Mouse (Mus musculus) cortical plate, adult 2 months (tissue): ENCODE results near the gene Vps33b. TPM values are rescaled to one million over a fixed set of nuclear protein-coding genes. Genes with fewer than 3 reads are reported as not detected.
A peak's percentile ranks its signal among the peaks of the same experiment; 100 is the strongest.
"Not testable (repeated sequence)": the region's sequence is repeated elsewhere in the genome, so short reads cannot be mapped to it uniquely, and the experiment has no call there.

ENCODE experiments used
- H3K27ac ChIP-seq: fragments of 200-500 bp; 2 replicates; pipeline ENCODE4 v1.5.1; 2012; ENCODE audit warnings: low read length, control low read depth, inconsistent platforms; ENCODE audit not compliant: insufficient read depth
- H3K4me1 ChIP-seq: fragments of 200-500 bp; 2 replicates; pipeline ENCODE4 v1.6.1; 2011; ENCODE audit warnings: low read length; ENCODE audit not compliant: control insufficient read depth, insufficient read depth
- H3K4me3 ChIP-seq: fragments of 200-500 bp; 2 replicates; pipeline ENCODE4 v1.5.1; 2011; ENCODE audit warnings: mild to moderate bottlenecking, low read length, control low read depth; ENCODE audit not compliant: insufficient read depth
- CTCF ChIP-seq: fragments of 200-500 bp; IDR thresholded peaks from 2 replicates; pipeline ENCODE4 v1.5.1; 2011; ENCODE audit warnings: mild to moderate bottlenecking, control low read depth, low read length; ENCODE audit not compliant: insufficient read depth; ENCODE audit errors: extremely low read depth
- POLR2A ChIP-seq: fragments of 200-500 bp; IDR thresholded peaks from 2 replicates; pipeline ENCODE4 v1.6.1; 2011; ENCODE audit warnings: mild to moderate bottlenecking, low read length, control low read depth; ENCODE audit not compliant: insufficient read depth; ENCODE audit errors: extremely low read depth
- polyA plus RNA-seq: library from polyadenylated mRNA; depleted of rRNA; stranded (reverse); fragments of >200 nt; gene quantifications from 2 replicates; pipeline ENCODE4 v1.2.3, GENCODE M21; 2012

The Vps33b gene
- polyA plus RNA-seq, 1 experiment = 23.2 TPM

DNA sequence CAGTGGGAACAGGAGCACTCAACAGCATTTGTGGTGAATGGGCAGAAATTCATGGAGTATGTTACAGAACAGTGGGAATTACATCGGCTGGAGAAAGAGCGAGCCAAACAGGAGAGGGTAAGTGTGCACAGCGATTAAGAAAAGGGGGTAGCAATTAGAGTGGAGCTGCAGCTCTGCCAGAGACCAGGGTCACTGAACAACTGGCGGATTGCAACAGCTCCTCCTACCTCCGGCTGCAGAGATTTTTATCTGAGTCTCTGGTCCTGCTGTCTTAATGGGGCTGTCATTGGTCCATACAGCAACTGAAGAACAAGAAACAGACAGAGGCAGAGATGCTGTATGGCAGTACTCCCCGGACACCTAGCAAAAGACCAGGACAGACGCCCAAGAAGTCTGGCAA is 41.3 kb downstream of the Vps33b start:
- Histone ChIP-seq H3K27ac (no peak overlapping the region), H3K4me1 (no peaks in the 10 kb centered on the region), H3K4me3 (no peak overlapping the region)
- TF ChIP-seq POLR2A = no peak
- no peak for TF ChIP-seq CTCF

DNA sequence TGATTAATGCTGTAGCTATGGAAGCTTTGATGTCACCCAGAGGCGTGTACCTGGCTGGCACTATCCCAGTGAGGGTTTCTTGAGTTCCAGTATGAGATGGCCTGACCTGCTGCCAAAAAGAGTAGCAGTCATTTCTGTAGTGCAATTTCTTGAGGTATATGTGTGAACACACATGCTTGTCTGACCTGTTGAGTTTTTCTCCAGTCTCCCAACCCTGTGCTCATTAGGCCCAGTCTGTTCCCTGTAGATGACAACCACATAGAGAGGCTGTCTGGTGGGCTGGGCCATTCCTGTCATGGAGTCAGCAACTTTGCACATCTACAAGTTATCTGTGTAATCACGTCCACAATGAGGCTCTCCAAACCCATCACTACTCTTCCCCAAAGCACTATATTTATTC is 46.3 kb downstream of the Vps33b start:
- no peak overlapping the region for H3K27ac ChIP-seq
- no peaks in the 10 kb centered on the region for H3K4me1 ChIP-seq
- H3K4me3 ChIP-seq = no peak overlapping the region
- TF ChIP-seq CTCF = no peak
- TF ChIP-seq POLR2A = no peak

DNA sequence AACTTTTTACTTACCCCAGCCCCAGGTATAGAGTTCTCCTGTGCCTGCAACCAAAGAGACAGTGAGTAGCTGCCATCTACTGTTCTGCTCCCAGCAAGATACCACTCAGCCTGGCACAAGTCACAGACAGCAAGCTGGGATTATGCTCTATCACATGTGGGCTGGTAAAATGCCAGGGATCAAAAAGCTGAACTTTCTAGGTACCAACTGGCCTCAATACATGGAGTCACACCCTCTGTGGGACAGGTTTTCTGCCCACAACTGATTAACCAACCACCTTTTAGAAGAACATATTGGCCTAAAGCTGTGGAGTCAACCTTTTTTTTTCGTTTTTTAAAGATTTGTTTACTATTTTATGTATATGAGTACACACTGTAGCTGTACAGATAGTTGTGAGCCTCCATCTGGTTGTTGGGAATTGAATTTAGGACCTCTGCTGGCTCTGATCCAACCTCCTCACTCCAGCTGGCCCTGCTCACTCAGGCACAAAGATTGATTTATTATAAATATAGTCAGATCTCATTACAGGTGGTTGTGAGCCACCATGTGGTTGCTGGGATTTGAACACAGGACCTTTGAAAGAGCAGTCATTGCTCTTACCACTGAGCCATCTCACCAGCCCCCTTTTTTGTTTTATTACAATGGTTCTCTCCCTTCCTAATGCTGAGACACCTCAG is 48.1 kb downstream of the Vps33b start:
- TF ChIP-seq POLR2A = no peak
- TF ChIP-seq CTCF = no peak
- Histone ChIP-seq H3K27ac (no peak overlapping the region), H3K4me1 (no peaks in the 10 kb centered on the region), H3K4me3 (no peak overlapping the region)

DNA sequence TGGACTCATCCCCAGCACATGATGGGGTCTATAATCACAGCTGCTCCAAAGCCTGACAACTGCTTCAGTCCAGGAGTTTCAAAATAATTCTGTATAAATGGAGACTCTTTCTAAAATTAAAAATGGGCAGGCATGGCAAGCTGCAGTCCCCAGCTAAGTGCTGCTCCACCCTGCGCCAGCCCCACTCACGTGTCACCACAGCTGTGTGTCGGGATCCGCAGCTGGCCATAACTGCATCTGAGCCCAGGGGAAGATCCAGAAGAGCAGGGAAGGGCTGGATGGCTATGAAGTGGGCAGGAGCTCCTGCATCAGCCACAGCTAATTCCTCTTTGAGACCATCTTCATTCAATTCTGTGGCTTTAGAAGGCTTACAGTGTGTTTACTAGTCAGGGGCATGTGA is 49.2 kb downstream of the Vps33b start:
- H3K27ac ChIP-seq = peak overlapping the region; percentile 22; the same call in 1 of the 2 replicates
- TF ChIP-seq POLR2A (no peak), CTCF (no peak)
- H3K4me1 ChIP-seq = no peaks in the 10 kb centered on the region
- H3K4me3 ChIP-seq = no peak overlapping the region

DNA sequence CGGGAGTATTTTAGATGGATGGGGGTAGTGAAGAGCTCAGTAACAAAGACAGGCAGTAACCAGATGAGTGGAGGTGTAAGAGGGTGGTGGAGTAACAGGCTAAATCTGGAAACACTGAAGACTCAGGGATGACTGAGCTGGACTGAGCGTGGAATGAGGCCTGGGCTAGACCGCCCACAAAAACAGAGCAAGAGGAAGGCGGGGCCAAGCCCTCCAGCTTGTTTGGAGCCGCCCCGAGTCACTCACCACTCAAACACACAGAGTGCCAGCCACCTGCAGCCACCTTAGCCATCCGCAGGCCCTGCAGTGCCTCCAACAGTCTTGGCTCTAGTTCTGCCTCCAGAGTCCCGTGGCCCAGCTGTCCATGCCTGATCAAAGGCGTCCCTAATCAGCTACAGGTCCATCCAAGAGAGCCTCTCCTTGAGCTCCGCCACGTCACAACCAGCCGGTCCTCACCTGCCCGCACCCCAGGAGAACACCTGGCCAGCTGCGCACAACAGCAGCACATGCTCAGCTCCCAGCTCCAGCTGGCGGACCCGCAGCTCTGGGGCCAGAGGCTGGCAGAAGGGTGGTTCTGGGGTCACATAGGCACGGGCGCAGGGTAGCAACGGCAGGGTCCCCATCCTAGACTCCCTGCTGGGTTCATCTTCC is 50.5 kb downstream of the Vps33b start:
- H3K27ac ChIP-seq = no peak overlapping the region
- H3K4me1 ChIP-seq = no peaks in the 10 kb centered on the region
- TF ChIP-seq CTCF (no peak), POLR2A (no peak)
- H3K4me3 ChIP-seq = no peak overlapping the region

DNA sequence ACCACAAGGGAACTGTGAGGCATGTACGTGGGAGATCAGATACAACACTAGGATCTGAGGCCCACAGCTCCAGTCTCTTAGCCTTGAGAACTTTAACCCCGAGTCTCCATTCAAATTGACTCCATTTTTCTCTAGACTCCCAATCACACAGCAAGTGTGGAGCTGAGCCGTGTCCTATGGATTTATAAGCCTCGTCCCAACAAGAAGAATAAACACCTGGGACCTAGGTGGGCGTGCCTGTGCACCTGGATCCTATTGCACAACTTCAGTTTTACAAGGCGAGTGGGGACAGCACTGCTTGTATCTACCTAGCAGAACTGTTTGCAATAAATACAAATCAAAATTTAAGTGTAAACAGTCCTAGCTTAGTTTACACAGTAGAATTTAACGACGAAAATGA is 53.9 kb downstream of the Vps33b start:
- Histone ChIP-seq H3K4me3 (peak overlapping the region; percentile 54), H3K4me1 (no peaks in the 10 kb centered on the region), H3K27ac (no peak overlapping the region)
- TF ChIP-seq CTCF (no peak), POLR2A (no peak)

DNA sequence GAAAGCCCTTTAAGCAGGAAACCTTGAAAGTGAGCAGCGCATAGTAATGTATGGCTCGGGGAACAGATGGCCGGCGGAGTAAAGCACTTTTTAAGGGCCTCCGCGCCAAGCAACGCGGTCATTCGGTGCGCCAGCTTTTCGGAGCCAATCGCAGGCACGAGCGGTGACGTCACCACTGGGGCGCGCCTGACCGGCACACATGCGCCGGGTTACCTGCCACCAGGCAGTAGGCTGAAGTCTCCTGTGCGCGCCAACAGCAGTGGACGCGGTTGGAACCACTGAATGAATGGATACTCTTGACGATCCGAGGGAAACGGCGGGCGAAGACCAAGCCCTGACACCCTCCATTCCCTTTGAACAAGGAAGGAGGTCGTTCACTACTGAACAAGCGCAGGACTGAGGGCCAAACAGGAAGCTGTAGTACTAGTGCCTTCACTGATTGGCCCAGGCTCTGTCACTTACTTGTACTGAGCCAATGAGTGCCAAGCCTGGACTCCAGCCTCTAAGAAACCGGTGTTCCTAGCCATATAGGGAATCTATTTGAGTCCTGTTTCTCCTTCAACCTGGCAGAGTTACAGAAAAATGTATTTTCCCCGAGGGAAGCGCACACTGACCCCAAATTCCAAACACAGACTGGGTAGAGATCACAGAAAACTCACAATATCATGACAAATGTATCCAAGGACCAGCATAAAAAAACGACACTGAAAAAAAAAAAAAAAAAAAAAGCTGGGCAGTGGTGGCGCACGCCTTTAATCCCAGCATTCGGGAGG is 54.8 kb downstream of the Vps33b start, which contains the start of gene Rccd1:
TSS of gene Rccd1 (minus strand) at position 412 of the 773 bp plus-strand sequence.
- TF ChIP-seq POLR2A = peak; percentile 90
- TF ChIP-seq CTCF = no peak
- Histone ChIP-seq H3K4me1 (no peaks in the 10 kb centered on the region), H3K4me3 (peak within 1 kb of the TSS; percentile 54), H3K27ac (peak within 1 kb of the TSS; percentile 89)

DNA sequence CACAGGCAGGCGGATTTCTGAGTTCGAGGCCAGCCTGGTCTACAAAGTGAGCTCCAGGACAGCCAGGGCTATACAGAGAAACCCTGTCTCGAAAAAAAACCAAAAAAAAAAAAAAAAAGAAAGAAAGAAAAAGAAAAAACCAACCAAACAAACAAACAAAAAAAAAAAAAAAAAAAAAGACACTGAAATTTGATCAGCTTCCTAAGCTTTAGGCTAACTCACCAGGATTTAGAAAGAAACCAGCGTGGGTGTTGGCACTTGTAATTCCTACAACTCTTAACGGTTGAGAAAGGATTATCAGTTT is 55.3 kb downstream of the Vps33b start:
- not testable (repeated sequence) for H3K4me1 ChIP-seq, H3K27ac ChIP-seq, H3K4me3 ChIP-seq

DNA sequence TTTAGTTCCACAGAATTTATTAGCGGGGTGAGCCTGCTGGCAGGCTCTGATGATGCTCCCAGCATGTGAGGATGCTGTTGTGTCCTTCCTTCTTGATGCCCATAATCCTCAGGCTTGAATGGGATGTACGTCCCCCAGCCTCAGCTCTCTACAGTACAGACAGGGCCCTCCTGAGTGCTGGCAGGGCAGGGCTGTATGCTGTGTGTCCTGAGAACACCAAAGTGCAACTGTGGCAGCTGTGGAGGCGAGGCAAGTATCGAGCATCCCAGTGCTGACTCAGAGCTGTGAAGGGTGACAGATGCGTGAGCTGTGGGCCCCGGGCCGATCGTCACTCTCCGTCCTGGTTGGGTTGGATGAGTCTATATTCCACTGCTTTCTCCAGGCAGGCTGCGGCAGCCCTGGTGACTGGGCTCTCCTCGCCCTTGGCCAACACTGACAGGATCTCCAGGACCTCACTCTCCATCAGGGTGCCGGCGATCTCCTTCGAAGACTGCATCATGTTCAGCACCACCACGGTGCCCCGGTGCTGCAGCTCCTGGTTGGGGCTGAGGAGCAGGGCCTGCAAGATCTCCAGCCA is 55.9 kb downstream of the Vps33b start:
- no peak for TF ChIP-seq POLR2A
- no peak for TF ChIP-seq CTCF
- Histone ChIP-seq H3K4me1 (no peaks in the 10 kb centered on the region), H3K27ac (no peak overlapping the region), H3K4me3 (no peak overlapping the region)
